Mouse (Mus musculus): ENCODE data around the gene Ddx54. TPM values are rescaled to one million over a fixed set of nuclear protein-coding genes. Genes with fewer than 3 reads are reported as not detected.

Gene Ddx54
- polyA plus RNA-seq, 1 experiment from 2014 or later, result 37.8 TPM

GRCm38 (mm10) chr5:120568336-120568768 lies 44.2 kb upstream of the Ddx54 start:
- Histone ChIP-seq H3K4me3 (ENCODE audit: low read length) (no peak overlapping the region), H3K4me2 (ENCODE audit: low read depth, low read length) (no peak overlapping the region), H3K27ac (ENCODE audit: low read length) (no peak overlapping the region), H3K27me3 (ENCODE audit: control insufficient read depth, insufficient read depth, low read depth, low read length) (no peaks in the 10 kb centered on the region), H3K9me3 (ENCODE audit: control insufficient read depth, low read length) (no peaks in the 10 kb centered on the region), H3K36me3 (ENCODE audit: control insufficient read depth, insufficient read depth, low read length) (no peaks in the 10 kb centered on the region), H3K4me1 (replicated peaks; ENCODE audit: control insufficient read depth, insufficient read depth, low read length) (peaks cover 74% of the 10 kb centered on the region), H3K9ac (ENCODE audit: low read length) (0 out of 2 replicates have a peak overlapping the region, but pooled peaks have one; percentile 0)
- ATAC-seq (ENCODE audit: low read depth), result no peak
- whole genome bisulfite sequencing, result 57% methylated on average over 9 of the region's 9 CpGs

GRCm38 (mm10) chr5:120568964-120569363 lies 43.6 kb upstream of the Ddx54 start:
- no peak overlapping the region for H3K4me3 ChIP-seq (ENCODE audit: low read length)
- no peak for ATAC-seq (ENCODE audit: low read depth)
- H3K4me1 ChIP-seq (replicated peaks; ENCODE audit: control insufficient read depth, insufficient read depth, low read length), result peaks cover 69% of the 10 kb centered on the region
- WGBS, result 80% methylated on average over 4 of the region's 4 CpGs
- no peak overlapping the region for H3K4me2 ChIP-seq (ENCODE audit: low read depth, low read length)
- H3K36me3 ChIP-seq (ENCODE audit: control insufficient read depth, insufficient read depth, low read length), result no peaks in the 10 kb centered on the region
- H3K9me3 ChIP-seq (ENCODE audit: control insufficient read depth, low read length), result no peaks in the 10 kb centered on the region
- no peaks in the 10 kb centered on the region for H3K27me3 ChIP-seq (ENCODE audit: control insufficient read depth, insufficient read depth, low read depth, low read length)
- no peak overlapping the region for H3K27ac ChIP-seq (ENCODE audit: low read length)
- H3K9ac ChIP-seq (ENCODE audit: low read length), result no peak overlapping the region

GRCm38 (mm10) chr5:120569791-120570190 lies 42.7 kb upstream of the Ddx54 start:
- H3K9ac ChIP-seq (ENCODE audit: low read length), result no peak overlapping the region
- H3K27me3 ChIP-seq (ENCODE audit: control insufficient read depth, insufficient read depth, low read depth, low read length), result no peaks in the 10 kb centered on the region
- WGBS, result 53% methylated on average over 3 of the region's 3 CpGs
- no peak overlapping the region for H3K4me3 ChIP-seq (ENCODE audit: low read length)
- no peak for ATAC-seq (ENCODE audit: low read depth)
- no peak overlapping the region for H3K27ac ChIP-seq (ENCODE audit: low read length)
- H3K4me2 ChIP-seq (ENCODE audit: low read depth, low read length), result no peak overlapping the region
- peaks cover 67% of the 10 kb centered on the region for H3K4me1 ChIP-seq (replicated peaks; ENCODE audit: control insufficient read depth, insufficient read depth, low read length)
- H3K36me3 ChIP-seq (ENCODE audit: control insufficient read depth, insufficient read depth, low read length), result no peaks in the 10 kb centered on the region
- no peaks in the 10 kb centered on the region for H3K9me3 ChIP-seq (ENCODE audit: control insufficient read depth, low read length)

DNA sequence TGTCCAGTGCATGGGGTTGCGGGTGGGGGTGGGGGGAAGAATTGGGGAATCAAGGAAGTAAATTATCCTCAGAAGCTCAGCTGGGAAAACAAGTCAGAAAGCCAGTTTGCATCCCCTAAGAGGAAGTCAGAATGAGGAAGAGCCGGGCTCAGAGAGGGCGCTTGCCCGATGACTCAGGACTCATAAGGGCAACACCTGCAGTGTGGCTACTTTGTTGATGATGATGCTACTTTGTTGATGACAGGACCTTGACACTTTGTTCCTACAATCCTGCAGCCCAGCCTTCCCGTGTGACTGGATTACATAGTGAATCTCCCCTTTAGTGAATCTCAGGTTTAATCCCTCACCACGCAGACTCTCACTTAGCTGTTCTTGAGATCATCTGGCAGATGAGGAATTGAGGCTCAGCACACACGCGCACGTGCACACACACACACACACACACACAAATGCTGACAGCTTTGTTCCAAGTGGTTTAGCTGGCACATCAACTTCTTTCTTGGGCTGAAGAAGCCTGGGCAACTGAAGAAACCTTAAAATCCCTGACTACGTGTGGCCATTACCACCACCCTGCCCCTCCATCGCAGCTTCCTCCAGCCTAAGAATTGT lies 42.1 kb upstream of the Ddx54 start:
- Histone ChIP-seq H3K4me3 (ENCODE audit: low read length) (no peak overlapping the region), H3K4me1 (replicated peaks; ENCODE audit: control insufficient read depth, insufficient read depth, low read length) (peaks cover 64% of the 10 kb centered on the region), H3K27ac (ENCODE audit: low read length) (peak overlapping the region; percentile 69), H3K9ac (ENCODE audit: low read length) (no peak overlapping the region), H3K27me3 (ENCODE audit: control insufficient read depth, insufficient read depth, low read depth, low read length) (no peaks in the 10 kb centered on the region), H3K9me3 (ENCODE audit: control insufficient read depth, low read length) (no peaks in the 10 kb centered on the region), H3K36me3 (ENCODE audit: control insufficient read depth, insufficient read depth, low read length) (no peaks in the 10 kb centered on the region), H3K4me2 (ENCODE audit: low read depth, low read length) (no peak overlapping the region)
- ATAC-seq (ENCODE audit: low read depth), result peak; percentile 2; the same call in 1 of the 2 replicates
- WGBS, result 69% methylated on average over 11 of the region's 11 CpGs

DNA sequence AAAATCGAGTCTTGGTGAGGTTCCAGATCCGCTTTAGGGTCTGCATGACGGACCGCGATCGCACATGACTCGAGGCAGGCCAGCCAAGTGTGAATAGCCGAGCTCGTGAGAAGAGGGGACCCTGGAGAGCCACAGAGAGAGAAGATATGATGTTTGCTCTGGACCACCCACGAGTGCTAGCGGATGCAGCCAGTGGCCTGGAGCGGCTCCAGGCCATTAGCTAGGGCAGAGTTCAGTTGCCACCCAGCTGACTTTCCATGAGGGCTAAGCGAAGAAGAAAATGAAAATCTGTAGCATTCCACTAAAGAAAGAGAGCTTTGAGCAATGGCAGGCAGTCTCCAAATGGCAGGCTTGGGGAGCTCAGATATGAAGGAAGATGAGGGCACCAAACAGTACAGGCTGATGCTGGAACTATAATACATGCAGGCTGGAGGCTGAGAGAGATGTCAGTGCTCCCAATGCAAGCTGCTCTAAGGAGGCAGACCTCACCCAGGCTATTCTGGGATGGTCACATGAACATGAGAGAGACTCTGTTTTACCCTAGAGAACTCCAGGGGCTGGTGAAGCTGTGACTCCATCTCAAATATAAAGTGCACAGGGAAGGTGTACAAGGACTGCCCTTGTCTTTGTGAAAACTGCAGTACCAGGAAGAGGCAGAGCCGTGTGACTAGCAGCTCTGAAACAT lies 41.3 kb upstream of the Ddx54 start:
- Histone ChIP-seq H3K4me3 (ENCODE audit: low read length) (no peak overlapping the region), H3K36me3 (ENCODE audit: control insufficient read depth, insufficient read depth, low read length) (no peaks in the 10 kb centered on the region), H3K9ac (ENCODE audit: low read length) (no peak overlapping the region), H3K9me3 (ENCODE audit: control insufficient read depth, low read length) (no peaks in the 10 kb centered on the region), H3K4me1 (replicated peaks; ENCODE audit: control insufficient read depth, insufficient read depth, low read length) (peaks cover 56% of the 10 kb centered on the region), H3K4me2 (ENCODE audit: low read depth, low read length) (no peak overlapping the region), H3K27ac (ENCODE audit: low read length) (peak overlapping the region; percentile 69), H3K27me3 (ENCODE audit: control insufficient read depth, insufficient read depth, low read depth, low read length) (no peaks in the 10 kb centered on the region)
- WGBS, result 40% methylated on average over 14 of the region's 14 CpGs
- peak; percentile 65 for ATAC-seq (ENCODE audit: low read depth)

DNA sequence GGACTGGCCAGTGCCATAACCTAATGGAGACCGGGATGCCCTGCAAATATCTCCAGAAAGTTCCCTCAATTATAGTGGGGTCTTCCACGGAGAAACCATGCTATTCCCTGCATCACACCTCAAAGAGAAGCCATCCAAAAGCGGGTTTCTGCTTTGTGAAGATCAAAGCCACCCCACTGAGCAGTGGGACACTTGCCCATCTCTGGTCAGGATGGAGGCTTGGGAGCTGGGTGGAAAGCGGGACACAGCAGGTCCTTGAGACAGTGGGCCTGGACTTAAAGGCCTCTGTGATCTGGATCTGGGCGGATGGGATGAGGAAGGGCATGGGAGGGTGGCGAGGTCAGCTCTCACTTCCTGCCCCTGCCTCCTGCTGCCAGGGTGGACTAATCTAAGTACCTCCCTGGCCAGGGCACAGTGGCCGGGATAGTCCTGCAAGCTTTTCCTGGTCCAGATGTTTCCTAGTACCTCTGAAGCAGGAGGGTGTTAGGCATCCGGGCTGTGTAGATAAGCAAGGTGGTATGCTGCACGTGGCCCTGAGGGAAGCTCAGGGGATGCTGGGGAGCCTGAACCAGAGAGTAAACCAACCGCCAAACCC lies 38.0 kb upstream of the Ddx54 start:
- Histone ChIP-seq H3K4me2 (ENCODE audit: low read depth, low read length) (no peak overlapping the region), H3K9me3 (ENCODE audit: control insufficient read depth, low read length) (no peaks in the 10 kb centered on the region), H3K27ac (ENCODE audit: low read length) (no peak overlapping the region), H3K27me3 (ENCODE audit: control insufficient read depth, insufficient read depth, low read depth, low read length) (no peaks in the 10 kb centered on the region), H3K4me3 (ENCODE audit: low read length) (no peak overlapping the region), H3K9ac (ENCODE audit: low read length) (no peak overlapping the region), H3K36me3 (ENCODE audit: control insufficient read depth, insufficient read depth, low read length) (no peaks in the 10 kb centered on the region), H3K4me1 (replicated peaks; ENCODE audit: control insufficient read depth, insufficient read depth, low read length) (peaks cover 46% of the 10 kb centered on the region)
- ATAC-seq (ENCODE audit: low read depth), result no peak
- 64% methylated on average over 10 of the region's 10 CpGs for WGBS

DNA sequence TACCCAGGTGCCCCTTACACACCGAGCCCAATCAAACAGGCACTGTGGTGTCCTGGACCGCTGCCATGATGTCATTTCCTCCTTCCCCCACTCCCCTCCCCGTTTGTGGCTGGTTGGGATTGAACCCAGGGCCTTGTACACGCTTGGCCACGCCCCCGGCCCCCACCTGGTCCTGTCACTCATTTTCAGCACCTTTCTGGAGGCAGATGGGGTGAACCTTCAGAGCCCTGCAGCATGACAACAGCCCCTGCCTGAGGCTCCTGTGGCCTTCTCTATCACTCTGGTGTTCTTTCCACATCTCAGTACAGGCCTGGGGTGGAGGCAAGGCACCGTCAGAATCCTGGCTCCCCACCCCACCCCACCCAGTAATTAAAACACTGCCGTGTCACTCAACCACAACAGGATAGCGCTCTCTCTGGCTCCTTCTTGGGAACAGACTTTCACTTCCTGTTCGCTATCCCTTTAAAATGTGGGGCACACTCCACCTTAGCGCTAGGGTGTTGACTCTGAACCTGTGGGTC lies 35.7 kb upstream of the Ddx54 start:
- WGBS, result 68% methylated on average over 11 of the region's 11 CpGs
- H3K4me2 ChIP-seq (ENCODE audit: low read depth, low read length), result no peak overlapping the region

DNA sequence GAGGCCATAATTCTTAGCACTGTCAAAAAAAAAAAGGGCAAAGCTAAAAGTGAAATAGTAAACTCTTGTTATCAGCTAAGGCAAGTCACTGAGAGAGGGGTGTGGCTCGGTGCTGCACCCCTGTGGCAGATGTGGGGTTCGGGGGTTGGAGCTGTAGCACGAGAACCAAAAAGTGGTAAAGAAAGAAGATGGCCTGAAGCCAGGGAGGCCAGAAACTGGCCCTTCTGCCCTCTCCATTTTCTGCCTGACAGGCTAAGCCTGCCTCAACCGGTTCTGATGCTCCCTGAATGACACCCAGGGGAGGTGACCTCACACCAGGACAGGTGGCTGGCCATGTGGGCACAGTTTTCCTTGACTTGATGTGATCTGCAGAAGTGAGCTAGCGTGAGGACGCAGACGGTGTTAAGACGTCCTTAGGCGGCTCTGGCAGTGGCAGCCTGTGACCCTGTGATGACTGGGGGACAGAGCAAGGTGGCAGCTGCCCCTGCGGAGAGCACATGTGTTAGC lies 34.6 kb upstream of the Ddx54 start:
- Histone ChIP-seq H3K9ac (ENCODE audit: low read length) (no peak overlapping the region), H3K27me3 (ENCODE audit: control insufficient read depth, insufficient read depth, low read depth, low read length) (no peaks in the 10 kb centered on the region), H3K4me3 (ENCODE audit: low read length) (no peak overlapping the region), H3K9me3 (ENCODE audit: control insufficient read depth, low read length) (no peaks in the 10 kb centered on the region), H3K4me1 (replicated peaks; ENCODE audit: control insufficient read depth, insufficient read depth, low read length) (peaks cover 25% of the 10 kb centered on the region), H3K36me3 (ENCODE audit: control insufficient read depth, insufficient read depth, low read length) (peaks cover 2% of the 10 kb centered on the region), H3K27ac (ENCODE audit: low read length) (no peak overlapping the region), H3K4me2 (ENCODE audit: low read depth, low read length) (no peak overlapping the region)
- 35% methylated on average over 10 of the region's 10 CpGs for WGBS
- no peak for ATAC-seq (ENCODE audit: low read depth)

More for the DNA sequence above, 35.7 kb upstream of the Ddx54 start:
- no peak overlapping the region for H3K4me3 ChIP-seq (ENCODE audit: low read length)
- no peak overlapping the region for H3K9ac ChIP-seq (ENCODE audit: low read length)
- H3K27ac ChIP-seq (ENCODE audit: low read length), result no peak overlapping the region
- H3K4me1 ChIP-seq (replicated peaks; ENCODE audit: control insufficient read depth, insufficient read depth, low read length), result peaks cover 29% of the 10 kb centered on the region
- no peaks in the 10 kb centered on the region for H3K27me3 ChIP-seq (ENCODE audit: control insufficient read depth, insufficient read depth, low read depth, low read length)
- no peak for ATAC-seq (ENCODE audit: low read depth)
- no peaks in the 10 kb centered on the region for H3K36me3 ChIP-seq (ENCODE audit: control insufficient read depth, insufficient read depth, low read length)
- no peaks in the 10 kb centered on the region for H3K9me3 ChIP-seq (ENCODE audit: control insufficient read depth, low read length)

DNA sequence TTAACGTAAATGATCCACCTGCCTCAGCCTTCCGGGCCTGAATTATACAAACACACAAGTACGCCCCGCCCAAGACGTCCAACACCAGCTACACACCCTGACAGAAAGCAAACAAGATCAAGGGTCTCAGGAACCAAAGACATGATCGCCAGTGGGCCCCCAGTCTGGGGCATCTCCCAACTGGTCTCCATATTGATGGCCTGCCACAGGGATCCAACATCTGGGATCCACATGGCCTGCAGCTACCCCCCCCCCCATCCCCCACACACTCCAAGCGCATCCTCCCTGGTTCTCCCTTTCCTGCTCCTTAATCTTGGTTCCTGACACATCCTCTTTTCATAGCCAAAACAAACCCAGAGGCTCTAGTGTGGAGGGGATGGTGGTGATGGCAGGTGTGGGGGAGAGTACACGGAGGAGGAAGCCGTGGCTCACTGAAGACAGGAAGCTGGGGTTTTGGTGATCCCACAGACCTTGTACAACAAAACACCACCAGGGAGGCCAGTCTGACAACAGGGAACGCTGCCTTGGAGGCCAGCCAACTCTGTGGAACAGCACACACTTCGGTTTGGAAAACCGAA lies 33.9 kb upstream of the Ddx54 start:
- H3K36me3 ChIP-seq (ENCODE audit: control insufficient read depth, insufficient read depth, low read length), result peaks cover 7% of the 10 kb centered on the region
- no peak overlapping the region for H3K9ac ChIP-seq (ENCODE audit: low read length)
- 26% methylated on average over 12 of the region's 12 CpGs for WGBS
- peak; percentile 51 for ATAC-seq (ENCODE audit: low read depth)
- peak overlapping the region; percentile 16 for H3K4me2 ChIP-seq (ENCODE audit: low read depth, low read length)
- peak overlapping the region; percentile 38 for H3K27ac ChIP-seq (ENCODE audit: low read length)
- H3K9me3 ChIP-seq (ENCODE audit: control insufficient read depth, low read length), result no peaks in the 10 kb centered on the region
- H3K4me3 ChIP-seq (ENCODE audit: low read length), result no peak overlapping the region
- H3K27me3 ChIP-seq (ENCODE audit: control insufficient read depth, insufficient read depth, low read depth, low read length), result no peaks in the 10 kb centered on the region
- H3K4me1 ChIP-seq (replicated peaks; ENCODE audit: control insufficient read depth, insufficient read depth, low read length), result peaks cover 22% of the 10 kb centered on the region
